Mouse (Mus musculus) CH12.LX (cell line): ENCODE results near the gene Ripk1. TPM values are rescaled to one million over a fixed set of nuclear protein-coding genes. Genes with fewer than 3 reads are reported as not detected.

Experiments used
- DNase-seq: peaks from one replicate; pipeline ENCODE4 v3.0.0-alpha.2; 2013; ENCODE audit errors: extremely low read depth
- H3K27ac ChIP-seq: 2 replicates; pipeline ENCODE4 v1.5.1; 2012; ENCODE audit warnings: low read depth, mild to moderate bottlenecking, control low read depth, moderate library complexity; ENCODE audit not compliant: insufficient read depth
- H3K27me3 ChIP-seq: replicated peaks from 2 replicates; pipeline ENCODE3; 2012; ENCODE audit warnings: inconsistent platforms
- H3K36me3 ChIP-seq, 2 experiments: replicated peaks in 1 of 2; 2 replicates each; pipeline versions ENCODE3 to v1.6.1; 2012; ENCODE audit warnings: inconsistent platforms in 1 of 2, low read length in 1 of 2, mild to moderate bottlenecking in 1 of 2, mixed read lengths in 1 of 2, moderate library complexity in 1 of 2; ENCODE audit not compliant: control insufficient read depth in 1 of 2, insufficient read depth in 1 of 2
- H3K4me1 ChIP-seq, 2 experiments: 2 replicates each; pipeline ENCODE4 v1.6.1; 2012; ENCODE audit warnings: inconsistent platforms in 1 of 2, moderate library complexity in 1 of 2; ENCODE audit not compliant: insufficient read depth in 2 of 2, control insufficient read depth in 1 of 2
- H3K4me2 ChIP-seq: 2 replicates; pipeline ENCODE4 v1.6.1; 2012; ENCODE audit warnings: low read depth, mild to moderate bottlenecking, control low read depth; ENCODE audit not compliant: poor library complexity, insufficient read depth, severe bottlenecking
- H3K4me3 ChIP-seq, 3 experiments: fragments of 150-350 bp in 1 of 3; sonication (generic) in 1 of 3; replicated peaks in 1 of 3; 2 replicates each; pipeline versions ENCODE3 to v1.5.1; 2011 to 2012; ENCODE audit warnings: low read depth in 2 of 3, low read length in 2 of 3, mild to moderate bottlenecking in 2 of 3, moderate library complexity in 2 of 3, control low read depth in 1 of 3, improper control_type of control experiment in 1 of 3, inconsistent platforms in 1 of 3, mixed read lengths in 1 of 3; ENCODE audit not compliant: poor library complexity in 1 of 3
- H3K79me2 ChIP-seq: replicated peaks from 2 replicates; pipeline ENCODE4 v1.6.1; 2012; ENCODE audit warnings: mild to moderate bottlenecking, moderate library complexity; ENCODE audit not compliant: control insufficient read depth, poor library complexity, insufficient read depth, severe bottlenecking; ENCODE audit errors: extremely low read depth
- H3K9ac ChIP-seq: 2 replicates; pipeline ENCODE4 v1.6.1; 2012; ENCODE audit warnings: low read depth, mild to moderate bottlenecking, control low read depth, moderate library complexity; ENCODE audit not compliant: insufficient read depth
- H3K9me3 ChIP-seq: replicated peaks from 2 replicates; pipeline ENCODE3; 2012; ENCODE audit warnings: low read length, inconsistent platforms, mixed read lengths
- BHLHE40 ChIP-seq: IDR thresholded peaks from 2 replicates; pipeline ENCODE4 v1.6.1; 2011; ENCODE audit warnings: mild to moderate bottlenecking, low read depth, low read length, improper control_type of control experiment
- CHD1 ChIP-seq: IDR thresholded peaks from 2 replicates; pipeline ENCODE4 v1.6.1; 2012; ENCODE audit warnings: low read depth, low read length, improper control_type of control experiment, inconsistent platforms
- CTCF ChIP-seq, 2 experiments: IDR thresholded peaks in 1 of 2; conservative IDR thresholded peaks in 1 of 2; 2 replicates each; pipeline ENCODE4 v1.5.1; 2011 to 2012; ENCODE audit warnings: low read depth in 2 of 2, low read length in 2 of 2, improper control_type of control experiment in 1 of 2, inconsistent platforms in 1 of 2, mild to moderate bottlenecking in 1 of 2, moderate library complexity in 1 of 2
- E2F4 ChIP-seq: IDR thresholded peaks from 2 replicates; pipeline ENCODE4 v1.6.1; 2011; ENCODE audit warnings: low read depth, low read length, improper control_type of control experiment; ENCODE audit not compliant: insufficient replicate concordance
- GABPA ChIP-seq: IDR thresholded peaks from 2 replicates; pipeline ENCODE4 v1.6.1; 2012; ENCODE audit warnings: low read depth, low read length, improper control_type of control experiment, inconsistent platforms; ENCODE audit not compliant: insufficient replicate concordance
- JUN ChIP-seq: IDR thresholded peaks from 2 replicates; pipeline ENCODE4 v1.6.1; 2011; ENCODE audit warnings: low read depth, mild to moderate bottlenecking, low read length, improper control_type of control experiment, moderate library complexity; ENCODE audit not compliant: insufficient read depth
- MAZ ChIP-seq: IDR thresholded peaks from 2 replicates; pipeline ENCODE4 v1.6.1; 2012; ENCODE audit warnings: low read depth, mild to moderate bottlenecking, inconsistent platforms, low read length, improper control_type of control experiment, moderate library complexity
- MEF2A ChIP-seq: IDR thresholded peaks from 2 replicates; pipeline ENCODE4 v1.6.1; 2014; ENCODE audit warnings: low read depth, mild to moderate bottlenecking, inconsistent platforms, low read length, improper control_type of control experiment, borderline replicate concordance
- MXI1 ChIP-seq: IDR thresholded peaks from 2 replicates; pipeline ENCODE4 v1.6.1; 2011; ENCODE audit warnings: mild to moderate bottlenecking, low read depth, low read length, improper control_type of control experiment
- NELFE ChIP-seq: IDR thresholded peaks from 2 replicates; pipeline ENCODE4 v1.6.1; 2011; ENCODE audit warnings: low read depth, low read length, improper control_type of control experiment
- NRF1 ChIP-seq: IDR thresholded peaks from 2 replicates; pipeline ENCODE4 v1.6.1; 2014; ENCODE audit warnings: low read depth, mild to moderate bottlenecking, inconsistent platforms, low read length, improper control_type of control experiment, moderate library complexity
- POLR2A ChIP-seq: IDR thresholded peaks from 2 replicates; pipeline ENCODE4 v1.6.1; 2011; ENCODE audit warnings: low read depth, mild to moderate bottlenecking, improper control_type of control experiment, low read length
- POLR2AphosphoS2 ChIP-seq: IDR thresholded peaks from 2 replicates; pipeline ENCODE4 v1.6.1; 2011; ENCODE audit warnings: low read depth, low read length, improper control_type of control experiment
- RAD21 ChIP-seq: IDR thresholded peaks from 2 replicates; pipeline ENCODE4 v1.6.1; 2011; ENCODE audit warnings: low read depth, mild to moderate bottlenecking, low read length, improper control_type of control experiment, moderate library complexity
- SMC3 ChIP-seq: IDR thresholded peaks from 2 replicates; pipeline ENCODE4 v1.6.1; 2011; ENCODE audit warnings: low read depth, low read length, improper control_type of control experiment
- TCF12 ChIP-seq: IDR thresholded peaks from 2 replicates; pipeline ENCODE4 v1.6.1; 2014; ENCODE audit warnings: low read depth, mild to moderate bottlenecking, inconsistent platforms, low read length, improper control_type of control experiment
- USF1 ChIP-seq: IDR thresholded peaks from 2 replicates; pipeline ENCODE4 v1.6.1; 2014; ENCODE audit warnings: low read depth, mild to moderate bottlenecking, inconsistent platforms, low read length, improper control_type of control experiment
- ZC3H11A ChIP-seq: IDR thresholded peaks from 2 replicates; pipeline ENCODE4 v1.6.1; 2012; ENCODE audit warnings: low read depth, mild to moderate bottlenecking, inconsistent platforms, low read length, improper control_type of control experiment
- dilution Hi-C: fragments of 300-500 bp; cut with MboI; formaldehyde crosslinking; loops from 2 replicates; pipeline ENCODE4 v1.14.3; 2020; ENCODE audit warnings: low sequenced_read_pairs; ENCODE audit not compliant: extremely low pct_unique_long_range_greater_than_20kb, extremely low pct_ligation_motif_present
- in situ Hi-C: fragments of 300-500 bp; cut with MboI; formaldehyde crosslinking; loops from 3 replicates; pipeline ENCODE4 v1.14.3; 2019; ENCODE audit warnings: low sequenced_read_pairs, low pct_ligation_motif_present, low pct_unique_long_range_greater_than_20kb, mixed read lengths
- polyA plus RNA-seq: library from polyadenylated mRNA; unstranded; fragments of >175 nt; gene quantifications from 2 replicates; pipeline ENCODE4 v1.2.1, GENCODE M21; 2012; ENCODE audit warnings: low read depth; ENCODE audit not compliant: insufficient read length
- total RNA-seq, 2 experiments: library from RNA; depleted of rRNA; stranded (reverse); fragments of 300-350 nt in 1 of 2; fragments of >200 nt in 1 of 2; gene quantifications; 2 replicates each; pipeline ENCODE4 v1.2.3; 2012 to 2014

The Ripk1 gene
- total and polyA plus RNA-seq, 3 experiments = 13.1 to 18.6 (median 16.6) TPM

DNA sequence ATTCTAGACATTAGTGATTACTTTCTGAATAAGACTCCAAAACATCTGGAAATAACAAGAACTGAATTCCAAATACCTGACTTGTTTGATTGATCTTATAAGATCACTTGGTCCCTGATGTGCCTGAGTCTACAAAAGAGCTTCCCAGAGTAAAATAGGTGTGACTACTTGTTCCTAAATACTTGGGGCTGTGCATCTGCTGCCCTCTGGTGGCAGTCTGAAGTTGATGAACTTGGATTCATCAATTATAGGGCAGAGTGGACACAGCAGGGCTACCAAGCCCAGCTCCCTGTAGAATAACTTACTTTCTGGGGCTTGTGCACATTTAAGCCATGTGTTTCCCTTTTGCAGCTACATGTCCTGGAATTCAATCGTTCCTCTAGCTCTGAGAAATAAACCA, 7.0 kb upstream of the Ripk1 start:
- TF ChIP-seq MAZ = no peak
- TF ChIP-seq GABPA = no peak
- TF ChIP-seq ZC3H11A = peak; percentile 13; the same call in 1 of the 2 replicates
- TF ChIP-seq E2F4 = no peak
- TF ChIP-seq RAD21 = peak; percentile 79
- TF ChIP-seq NELFE = no peak; the same call in 1 of the 2 replicates
- TF ChIP-seq POLR2A = no peak
- TF ChIP-seq CHD1 = no peak
- TF ChIP-seq SMC3 = peak; percentile 91
- TF ChIP-seq MXI1 = no peak
- TF ChIP-seq BHLHE40 = no peak
- peak; percentile 69 to 90 for TF ChIP-seq CTCF (conservative IDR thresholded peaks at IDR 0.05 in 1 of 2, IDR thresholded peaks at IDR 0.05 in 1 of 2; ENCODE audit: low read depth in 2 of 2, low read length in 2 of 2)
- no peak for TF ChIP-seq TCF12
- Histone ChIP-seq H3K79me2 (no peaks in the 10 kb centered on the region), H3K4me1 (no peaks in the 10 kb centered on the region), H3K27ac (no peak overlapping the region), H3K36me3 (peaks cover 0 to 3% of the 10 kb centered on the region in 2 experiments), H3K27me3 (no peaks in the 10 kb centered on the region), H3K4me3 (no peak overlapping the region), H3K4me2 (no peak overlapping the region), H3K9ac (no peak overlapping the region), H3K9me3 (no peaks in the 10 kb centered on the region)
- peak; percentile 76 for DNase-seq
- dilution Hi-C loops = no loop called here
- in situ Hi-C loops = no loop called here

GRCm38 (mm10) chr13:34003058-34003457, 895 bp downstream of the Ripk1 start:
- H3K4me2 ChIP-seq = peak overlapping the region; percentile 94
- no peaks in the 10 kb centered on the region for H3K9me3 ChIP-seq
- DNase-seq = peak; percentile 19
- H3K79me2 ChIP-seq = peaks cover 9% of the 10 kb centered on the region; the same call in 1 of the 2 replicates
- peaks cover 0 to 27% of the 10 kb centered on the region in 2 experiments; a peak in 2 of 4 replicates for H3K4me1 ChIP-seq
- peak overlapping the region; percentile 53; the same call in 1 of the 2 replicates for H3K9ac ChIP-seq
- dilution Hi-C loops (no loop called here), in situ Hi-C loops (loop anchor here (5.0 kb wide), 1 partner anchor 41 kb away; the partner anchor contains the start of gene Nqo2)
- no peak overlapping the region for H3K27ac ChIP-seq
- peak overlapping the region; percentile 87 to 99 (median 97) for H3K4me3 ChIP-seq
- no peaks in the 10 kb centered on the region for H3K27me3 ChIP-seq
- TF ChIP-seq POLR2AphosphoS2 = no peak
- no peak for TF ChIP-seq MXI1
- no peak for TF ChIP-seq SMC3
- TF ChIP-seq NELFE = no peak
- no peak for TF ChIP-seq USF1
- TF ChIP-seq NRF1 = no peak
- no peak for TF ChIP-seq JUN
- no peak for TF ChIP-seq MEF2A
- peaks cover 0 to 13% of the 10 kb centered on the region in 2 experiments for H3K36me3 ChIP-seq
